Mouse (Mus musculus): ENCODE results near the gene Sept1.
"Not testable (repeated sequence)": the region's sequence is repeated elsewhere in the genome, so short reads cannot be mapped to it uniquely, and the experiment has no call there.

The Sept1 gene

DNA sequence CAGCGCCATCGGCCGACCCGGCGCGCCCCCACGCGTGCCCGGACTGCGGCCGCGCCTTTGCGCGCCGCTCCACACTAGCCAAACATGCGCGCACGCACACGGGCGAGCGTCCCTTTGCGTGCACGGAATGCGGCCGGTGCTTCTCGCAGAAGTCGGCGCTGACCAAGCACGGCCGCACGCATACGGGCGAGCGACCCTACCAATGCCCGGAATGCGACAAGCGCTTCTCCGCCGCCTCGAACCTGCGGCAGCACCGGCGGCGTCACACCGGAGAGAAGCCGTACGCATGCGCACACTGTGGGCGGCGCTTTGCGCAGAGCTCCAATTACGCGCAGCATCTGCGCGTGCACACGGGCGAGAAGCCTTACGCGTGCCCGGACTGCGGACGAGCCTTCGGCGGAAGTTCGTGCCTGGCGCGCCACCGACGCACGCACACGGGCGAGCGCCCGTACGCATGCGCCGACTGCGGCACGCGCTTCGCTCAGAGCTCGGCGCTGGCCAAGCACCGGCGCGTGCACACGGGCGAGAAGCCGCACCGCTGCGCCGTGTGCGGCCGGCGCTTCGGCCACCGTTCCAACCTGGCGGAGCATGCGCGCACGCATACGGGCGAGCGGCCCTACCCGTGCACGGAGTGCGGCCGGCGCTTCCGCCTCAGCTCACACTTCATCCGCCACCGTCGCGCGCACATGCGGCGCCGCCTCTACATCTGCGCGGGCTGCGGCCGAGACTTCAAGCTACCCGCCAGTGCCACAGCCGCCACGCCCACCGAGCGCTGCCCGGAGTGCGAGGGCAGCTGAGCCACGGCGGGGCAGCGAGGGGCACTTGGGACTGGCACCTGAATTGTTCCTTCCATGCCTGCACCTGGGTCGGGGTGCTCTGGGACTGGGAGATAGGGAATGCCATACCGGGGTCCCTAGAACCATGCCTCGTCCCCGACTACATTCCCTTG lies 21.2 kb upstream of the Sept1 start:
- in situ Hi-C loops (cut with MboI; ENCODE audit: low sequenced_read_pairs), result no loop called here

DNA sequence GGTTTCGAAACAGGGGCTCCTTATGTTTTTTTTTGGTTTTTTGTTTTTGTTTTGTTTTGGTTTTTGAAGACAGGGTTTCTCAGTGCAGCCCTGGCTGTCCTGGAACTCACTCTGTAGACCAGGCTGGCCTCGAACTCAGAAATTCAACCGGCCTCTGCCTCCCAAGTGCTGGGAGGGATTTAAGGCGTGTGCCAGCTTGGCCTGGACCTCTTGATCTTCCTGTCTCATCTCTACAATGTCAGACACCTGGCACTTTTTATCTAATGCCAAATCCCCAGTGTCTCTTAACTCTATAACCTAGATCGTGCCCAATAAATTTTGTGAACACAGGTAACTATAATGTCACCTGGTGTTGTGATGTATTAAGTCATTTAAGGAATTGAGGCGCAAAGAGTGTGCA lies 20.4 kb upstream of the Sept1 start:
- in situ Hi-C loops (cut with MboI; ENCODE audit: low sequenced_read_pairs), result no loop called here

DNA sequence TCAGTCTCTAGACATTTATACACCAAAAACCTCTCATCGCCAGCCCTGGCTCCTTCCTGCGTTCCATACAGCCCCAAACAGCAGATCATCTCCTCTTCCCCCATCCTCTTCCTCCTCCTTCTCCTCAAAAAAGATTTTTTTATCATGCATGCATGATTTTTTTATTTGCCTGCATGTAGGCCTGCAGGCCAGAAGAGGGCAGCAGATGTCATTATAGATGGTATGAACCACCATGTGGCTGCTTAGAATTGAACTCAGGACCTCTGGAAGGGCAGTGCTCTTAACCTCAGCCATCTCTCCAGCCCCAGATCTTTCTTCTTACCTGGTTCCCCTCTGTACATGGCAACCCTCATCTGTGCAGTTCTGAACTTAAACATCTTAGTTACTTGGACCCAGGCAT lies 19.5 kb upstream of the Sept1 start:
- in situ Hi-C loops (cut with MboI; ENCODE audit: low sequenced_read_pairs), result no loop called here

DNA sequence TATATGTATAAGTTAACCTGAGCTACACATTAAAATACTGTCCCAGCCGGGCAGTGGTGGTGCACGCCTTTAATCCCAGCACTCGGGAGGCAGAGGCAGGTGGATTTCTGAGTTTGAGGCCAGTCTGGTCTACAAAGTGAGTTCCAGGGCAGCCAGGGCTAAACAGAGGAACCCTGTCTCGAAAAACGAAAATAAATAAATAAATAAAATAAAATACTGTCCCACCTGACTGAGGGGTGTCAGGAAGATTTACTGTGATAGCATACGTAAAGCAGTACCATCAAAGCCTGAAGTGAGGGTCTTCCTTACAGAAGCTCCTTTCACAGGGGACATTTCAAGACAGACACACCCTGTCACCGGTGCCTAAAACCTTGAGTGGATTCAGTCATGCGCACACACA lies 17.6 kb upstream of the Sept1 start:
- in situ Hi-C loops (cut with MboI; ENCODE audit: low sequenced_read_pairs), result not testable (repeated sequence)

DNA sequence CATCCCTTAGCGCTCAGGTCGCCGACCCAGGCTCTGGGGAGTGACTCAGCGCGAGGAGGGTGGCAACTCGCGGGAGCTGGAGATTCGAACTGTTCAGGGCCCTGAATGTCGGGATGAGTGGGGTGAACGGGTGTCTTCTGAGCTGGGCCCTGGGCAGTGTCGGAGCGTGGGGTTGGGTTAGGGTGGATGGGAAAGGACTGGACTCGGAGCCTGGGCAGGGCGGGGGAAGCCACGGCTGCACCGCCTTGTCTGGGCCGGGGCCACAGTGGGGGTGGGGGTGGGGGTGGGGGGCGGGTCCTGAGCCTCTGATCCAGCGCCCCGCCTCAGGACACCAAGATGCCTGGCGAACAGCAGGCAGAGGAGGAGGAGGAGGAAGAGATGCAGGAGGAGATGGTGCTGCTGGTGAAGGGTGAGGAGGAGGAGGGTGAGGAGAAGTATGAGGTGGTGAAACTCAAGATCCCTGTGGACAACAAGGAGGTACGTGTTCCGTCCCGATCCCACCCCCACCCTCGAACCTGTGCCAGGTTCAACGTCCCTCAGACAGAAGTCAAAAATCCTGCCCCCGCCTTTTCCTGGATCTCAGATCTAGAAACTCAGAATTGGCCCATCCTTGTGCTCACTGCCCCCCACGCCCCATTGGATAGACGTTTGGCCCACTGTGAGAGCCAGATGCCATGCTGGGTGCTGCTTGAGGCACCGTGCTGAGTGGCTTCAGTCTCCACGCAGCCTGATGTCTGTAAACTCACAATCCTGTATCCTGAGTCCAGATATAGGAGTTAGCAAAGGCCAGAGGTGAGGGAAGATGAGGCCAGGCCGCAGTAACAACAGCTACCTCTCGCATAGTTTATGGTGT lies 12.0 kb upstream of the Sept1 start:
- in situ Hi-C loops (cut with MboI; ENCODE audit: low sequenced_read_pairs), result no loop called here

DNA sequence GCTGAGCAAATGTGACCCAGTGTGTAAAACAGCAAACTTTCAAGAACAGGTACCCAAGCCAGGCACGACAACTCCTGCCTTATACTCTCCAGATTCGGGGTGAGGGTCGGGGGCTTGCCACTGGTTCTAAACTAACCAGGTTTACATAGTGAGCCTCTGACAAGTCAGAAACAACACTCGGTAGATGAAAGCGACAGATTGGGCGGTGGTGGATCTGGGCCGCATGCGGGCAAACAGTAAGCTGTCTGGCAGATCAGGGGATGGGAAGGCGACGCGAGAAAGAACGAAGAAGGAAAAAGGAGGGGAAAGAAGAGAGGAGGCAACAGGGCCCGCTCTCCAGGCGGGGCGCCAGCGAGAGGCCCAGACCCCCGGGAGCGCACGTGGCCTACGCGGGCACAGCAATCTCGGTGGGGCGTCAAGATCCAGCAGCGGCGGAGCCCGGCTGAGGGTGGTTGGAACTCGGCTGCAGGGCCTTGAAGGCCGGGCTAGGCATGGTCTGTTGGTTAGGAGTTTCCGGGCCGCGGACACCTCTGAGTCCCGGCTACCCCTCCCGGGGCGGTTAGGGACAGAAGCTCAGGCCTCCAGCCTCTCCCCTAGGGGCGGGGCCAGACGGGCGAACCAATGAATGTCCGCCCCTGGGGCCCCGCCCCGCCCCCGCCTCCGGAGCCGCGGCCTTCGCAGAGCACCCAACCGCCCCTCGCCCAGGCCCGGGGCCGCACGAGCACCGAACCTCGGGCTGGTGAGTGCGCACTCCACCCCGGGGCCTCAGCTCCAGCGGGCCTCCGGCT lies 11.1 kb upstream of the Sept1 start, which contains the start of gene Zfp771:
TSS of gene Zfp771 (plus strand) at position 405 of the 788 bp plus-strand sequence.
- in situ Hi-C loops (cut with MboI; ENCODE audit: low sequenced_read_pairs), result no loop called here

DNA sequence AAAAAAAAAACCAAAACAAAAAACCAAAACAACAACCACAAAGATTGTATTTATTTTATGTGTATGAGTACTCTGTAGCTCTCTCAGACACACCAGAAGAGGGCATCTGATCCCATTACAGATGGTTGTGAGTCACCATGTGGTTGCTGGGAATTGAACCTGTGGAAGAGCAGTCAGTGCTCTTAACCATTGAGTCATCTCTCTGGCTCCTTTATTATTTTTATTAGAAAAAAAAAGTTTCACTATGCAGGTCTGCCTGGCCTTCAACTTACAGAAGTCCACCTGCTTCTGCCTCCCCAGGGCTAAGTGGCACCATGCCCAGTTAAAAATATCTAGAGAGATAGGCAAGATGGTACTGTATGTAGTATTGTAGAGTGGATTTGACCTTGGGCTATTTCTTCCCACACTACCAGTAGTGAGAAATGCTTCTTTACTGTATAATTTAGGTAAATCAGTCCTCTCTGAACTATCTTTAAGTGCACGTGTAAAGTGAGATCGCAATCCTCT lies 10.5 kb upstream of the Sept1 start:
- in situ Hi-C loops (cut with MboI; ENCODE audit: low sequenced_read_pairs), result no loop called here

DNA sequence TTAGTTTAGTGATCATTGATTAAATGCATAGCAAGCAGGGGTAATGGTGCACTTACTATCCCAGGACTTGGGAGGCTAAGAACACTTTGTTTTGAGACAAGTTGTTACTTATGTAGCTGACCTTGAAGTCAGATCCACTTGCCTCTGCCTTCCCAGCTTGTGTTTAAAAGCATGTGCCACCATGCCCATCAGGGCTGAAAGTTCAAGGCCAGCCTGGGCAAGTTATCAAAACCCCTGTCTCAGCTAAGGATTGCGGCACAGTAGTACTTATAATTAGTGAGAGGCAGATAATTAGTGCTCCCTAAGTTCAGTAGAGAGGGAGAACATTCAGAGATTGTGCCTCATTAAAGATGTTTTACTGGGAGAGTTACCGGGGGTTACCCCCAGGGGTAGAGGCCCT lies 1.8 kb upstream of the Sept1 start:
- in situ Hi-C loops (cut with MboI; ENCODE audit: low sequenced_read_pairs), result no loop called here

DNA sequence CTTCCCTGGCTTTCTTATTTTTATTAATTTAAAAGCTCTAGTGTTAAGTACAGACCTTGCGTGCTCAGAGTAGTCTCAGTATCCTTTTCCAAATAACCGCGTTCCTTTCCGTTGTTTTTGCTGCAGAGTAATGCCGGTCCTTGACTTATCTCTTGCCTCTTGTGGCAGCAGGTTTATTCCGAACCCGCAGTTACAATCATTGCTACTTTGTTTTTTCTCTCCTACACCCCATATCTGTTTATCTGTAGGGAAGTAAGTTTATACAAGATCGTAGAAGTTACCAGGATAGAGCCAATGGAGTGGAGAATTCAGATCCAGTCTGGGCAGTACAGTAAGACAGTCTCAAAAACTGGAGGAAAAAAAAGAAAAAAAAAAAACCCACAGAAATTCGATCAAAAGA lies 835 bp upstream of the Sept1 start:
- in situ Hi-C loops (cut with MboI; ENCODE audit: low sequenced_read_pairs), result no loop called here

DNA sequence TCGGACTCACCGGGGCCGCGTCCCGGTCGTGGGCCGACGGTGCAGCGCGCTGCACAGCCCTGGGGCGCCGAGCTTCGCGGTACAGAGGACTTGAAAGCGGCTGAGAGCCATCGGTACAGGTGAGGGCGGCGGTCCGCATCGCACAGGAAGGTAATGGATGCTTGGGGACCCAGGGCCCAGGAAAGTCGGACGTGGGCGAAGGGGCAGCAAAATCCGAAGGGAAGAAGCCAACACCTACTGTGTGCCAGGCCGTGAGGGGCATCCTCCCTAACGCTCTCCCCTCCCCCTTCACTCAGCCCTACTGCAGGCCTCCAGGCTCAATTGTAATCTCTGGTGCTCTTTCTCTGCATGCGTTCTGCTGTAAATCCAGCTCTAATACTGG lies 429 bp upstream of the Sept1 start:
- in situ Hi-C loops (cut with MboI; ENCODE audit: low sequenced_read_pairs), result no loop called here

DNA sequence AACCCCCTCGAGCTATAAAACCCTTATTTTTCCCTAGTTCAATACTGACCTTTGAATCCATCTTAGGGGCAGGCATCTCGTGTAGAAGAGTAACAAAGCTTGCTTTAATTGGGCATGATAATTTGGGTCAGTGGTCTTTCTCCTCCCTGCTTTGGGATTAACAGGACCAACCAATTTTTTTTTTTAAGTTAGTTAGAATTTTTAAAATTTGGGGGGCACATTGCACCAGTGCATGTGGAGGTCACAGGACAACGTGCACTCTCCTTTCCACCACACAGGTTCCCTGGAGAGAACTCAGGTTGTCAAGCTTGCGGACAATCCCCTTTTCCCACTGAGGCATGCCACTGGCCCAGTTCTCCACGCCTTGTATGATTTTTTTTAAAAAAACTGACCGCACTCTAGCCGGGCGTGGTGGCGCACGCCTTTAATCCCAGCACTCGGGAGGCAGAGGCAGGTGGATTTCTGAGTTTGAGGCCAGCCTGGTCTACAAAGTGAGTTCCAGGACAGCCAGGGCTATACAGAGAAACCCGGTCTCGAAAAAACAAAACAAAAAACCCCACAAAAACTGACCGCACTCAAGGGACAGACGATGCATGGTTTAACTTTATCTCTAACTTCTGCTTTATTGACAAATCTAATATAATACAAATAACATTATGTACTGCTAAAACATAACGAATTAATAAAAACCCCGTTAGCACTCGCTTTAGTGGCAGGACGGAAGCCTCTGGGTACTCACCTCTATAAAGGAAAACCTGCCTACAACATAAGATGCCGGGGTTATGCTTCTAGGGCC lies 906 bp downstream of the Sept1 start:
- in situ Hi-C loops (cut with MboI; ENCODE audit: low sequenced_read_pairs), result no loop called here

DNA sequence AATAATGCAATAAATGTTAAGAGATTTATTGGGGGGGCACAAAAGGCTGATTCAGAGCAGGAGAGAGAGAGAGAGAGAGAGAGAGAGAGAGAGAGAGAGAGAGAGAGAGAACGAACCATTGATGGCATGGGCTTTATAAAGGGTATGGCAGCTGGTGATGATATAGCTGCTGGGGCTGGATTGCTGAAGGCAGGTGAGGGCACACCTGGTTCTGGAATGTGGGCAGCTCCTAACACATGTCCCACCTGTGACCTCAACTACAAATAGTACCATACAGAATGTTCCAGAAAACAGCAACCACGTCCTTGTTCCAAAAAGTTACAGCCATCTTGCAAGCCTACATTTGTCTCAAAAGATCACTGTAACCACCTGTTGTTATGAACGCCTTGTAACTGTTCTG lies 1.6 kb downstream of the Sept1 start:
- in situ Hi-C loops (cut with MboI; ENCODE audit: low sequenced_read_pairs), result no loop called here

DNA sequence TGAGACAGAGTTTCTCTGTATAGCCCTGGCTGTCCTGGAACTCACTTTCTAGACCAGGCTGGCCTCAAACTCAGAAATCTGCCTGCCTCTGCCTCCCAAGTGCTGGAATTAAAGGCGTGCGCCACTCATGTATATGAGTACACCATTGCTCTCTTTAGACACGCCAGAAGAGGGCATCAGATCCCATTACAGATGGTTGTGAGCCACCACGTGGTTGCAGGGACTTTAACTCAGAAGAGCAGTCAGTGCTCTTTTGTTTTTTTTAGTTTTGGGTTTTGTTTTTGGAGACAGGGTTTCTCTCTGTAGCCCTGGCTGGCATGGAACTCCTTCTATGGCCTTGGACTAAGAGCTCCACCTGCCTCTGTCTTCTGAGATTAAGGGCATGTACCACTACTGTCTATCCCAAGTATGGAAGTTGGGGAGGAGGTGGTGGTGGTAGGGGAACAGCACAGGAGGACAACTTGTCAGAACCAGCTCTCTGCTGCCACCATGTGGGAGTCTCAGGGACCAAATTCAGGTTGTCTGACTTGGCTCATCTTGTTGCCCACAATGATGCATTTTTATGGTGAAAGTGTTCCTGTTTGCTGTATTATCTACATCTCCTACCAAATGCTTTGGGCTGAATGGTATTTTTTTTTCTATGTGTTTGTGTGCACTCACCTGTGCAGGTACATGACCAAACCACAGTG lies 4.2 kb downstream of the Sept1 start:
- in situ Hi-C loops (cut with MboI; ENCODE audit: low sequenced_read_pairs), result no loop called here

DNA sequence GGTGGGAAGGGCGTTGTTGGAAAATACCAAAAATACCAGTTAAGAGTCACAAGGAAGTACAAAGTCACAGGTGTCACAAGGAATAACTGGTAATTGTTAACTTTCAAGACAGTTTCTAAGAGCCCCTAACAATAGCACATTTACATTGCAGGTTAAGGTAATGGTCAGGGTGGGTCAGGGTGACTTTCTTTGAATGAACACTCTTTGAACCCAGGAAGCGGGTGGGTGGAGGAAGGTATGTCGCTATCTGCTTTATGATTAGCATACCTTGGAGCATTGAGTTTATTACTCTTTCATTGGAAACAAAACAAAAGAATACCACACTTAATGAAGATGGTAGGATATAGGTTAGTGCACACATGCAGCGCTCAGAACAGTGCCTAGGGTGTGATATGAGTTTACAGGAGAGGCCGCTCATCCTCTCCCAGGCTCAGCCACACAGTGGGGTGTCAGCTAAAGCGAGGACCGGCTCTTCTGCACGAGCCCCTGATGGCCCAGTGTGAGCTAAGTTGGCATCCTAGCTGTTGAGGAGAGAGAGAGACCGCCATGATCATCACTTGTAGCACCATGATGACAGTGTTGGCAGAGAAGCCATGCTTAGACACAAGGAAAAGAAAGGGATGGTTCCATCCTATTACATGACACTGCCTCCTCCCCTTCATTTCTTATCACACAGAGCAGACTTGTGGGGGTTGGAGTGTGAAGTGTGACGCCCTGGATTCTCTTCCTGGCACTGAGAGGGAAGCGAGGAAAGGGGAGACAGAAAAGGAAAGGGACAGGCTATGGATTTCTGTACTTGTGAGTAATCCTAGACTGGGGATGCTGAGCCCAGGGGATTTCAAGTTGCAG lies 7.6 kb downstream of the Sept1 start:
- in situ Hi-C loops (cut with MboI; ENCODE audit: low sequenced_read_pairs), result no loop called here

DNA sequence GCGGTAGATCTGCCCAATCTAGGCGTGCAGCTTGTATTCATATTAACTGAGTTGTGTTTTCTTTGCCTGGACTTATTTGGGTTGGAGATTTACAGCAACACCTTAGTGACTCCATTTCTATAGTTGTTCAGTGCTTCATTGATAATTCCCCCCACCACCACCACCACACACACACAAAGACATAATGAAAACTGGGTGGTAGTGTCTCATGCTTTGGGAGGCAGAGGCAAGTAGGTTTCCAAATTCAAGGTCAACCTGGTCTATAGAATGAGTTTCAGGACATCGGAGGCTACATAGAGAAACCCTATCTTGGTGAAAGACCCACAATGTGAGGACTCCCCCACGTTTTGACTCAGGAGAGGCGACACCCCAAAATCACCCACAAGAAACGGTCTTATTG lies 8.3 kb downstream of the Sept1 start:
- in situ Hi-C loops (cut with MboI; ENCODE audit: low sequenced_read_pairs), result no loop called here

DNA sequence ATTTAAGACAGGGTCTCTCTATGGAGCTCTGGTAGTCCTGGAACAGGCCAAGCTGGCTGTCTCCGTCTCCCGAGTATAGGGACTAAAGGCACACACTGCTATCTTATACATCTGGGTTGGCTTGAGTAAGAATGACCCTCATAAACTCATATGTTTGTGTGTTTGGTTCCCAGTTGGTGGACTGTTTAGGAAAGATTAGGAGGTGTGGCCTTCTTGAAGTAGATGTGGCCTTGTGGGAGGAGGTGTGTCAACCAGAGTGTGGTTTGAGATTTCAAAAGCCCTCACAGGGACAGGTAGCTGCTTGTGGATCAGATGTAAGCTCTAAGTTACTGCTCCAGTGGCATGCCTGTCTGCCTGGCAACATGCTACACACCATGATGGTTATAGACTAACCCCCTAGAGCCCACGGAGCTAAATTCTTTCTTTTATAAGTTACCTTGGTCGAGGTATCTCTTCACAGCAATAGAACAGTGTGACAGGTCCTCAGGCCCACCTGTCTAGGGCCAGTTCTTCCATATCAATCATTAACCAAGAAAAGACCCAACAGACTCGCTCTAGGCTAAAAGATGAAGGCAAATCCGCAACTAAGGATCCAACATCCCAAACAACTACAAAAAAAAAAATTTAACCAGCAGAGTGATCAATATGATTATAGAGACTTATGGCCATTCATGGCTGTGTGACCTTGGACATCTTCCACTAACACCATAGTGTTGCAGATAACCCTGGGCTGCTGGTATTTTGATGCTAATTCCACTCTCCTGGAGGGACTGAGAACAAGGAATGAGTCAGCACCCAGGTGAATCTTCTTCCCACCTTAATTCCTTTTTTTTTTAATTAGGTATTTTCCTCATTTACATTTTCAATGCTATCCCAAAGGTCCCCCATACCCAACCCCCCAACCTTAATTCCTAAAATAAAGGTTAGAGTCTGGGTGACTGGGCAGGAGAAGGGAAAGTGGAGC lies 9.1 kb downstream of the Sept1 start:
- in situ Hi-C loops (cut with MboI; ENCODE audit: low sequenced_read_pairs), result no loop called here

DNA sequence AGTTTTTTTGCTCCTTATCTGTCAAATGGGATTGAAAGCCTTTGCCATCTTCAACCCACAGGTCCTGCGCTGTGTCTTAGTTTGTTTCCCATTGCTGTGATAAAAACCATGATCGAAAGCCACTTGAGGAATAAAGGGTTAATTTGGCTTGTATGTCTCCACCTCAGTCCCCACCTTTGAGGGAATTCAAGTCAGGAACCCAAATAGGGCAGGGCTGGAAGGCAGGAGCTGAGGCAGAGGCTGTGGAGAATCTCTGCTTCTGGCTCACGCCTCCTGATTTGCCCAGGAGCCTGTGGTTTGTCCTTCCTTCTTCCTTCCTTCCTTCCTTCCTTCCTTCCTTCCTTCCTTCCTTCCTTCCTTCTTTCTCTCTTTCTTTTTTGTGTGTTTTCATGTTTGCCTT lies 9.8 kb downstream of the Sept1 start:
- in situ Hi-C loops (cut with MboI; ENCODE audit: low sequenced_read_pairs), result no loop called here
